Mouse (Mus musculus) layer of hippocampus, adult 8-10 months (tissue): ENCODE data around the gene Mapk8ip2. TPM values are rescaled to one million over a fixed set of nuclear protein-coding genes. Genes with fewer than 3 reads are reported as not detected.

Experiments used
- DNase-seq, 2 experiments: peaks; one replicate each; pipeline ENCODE4 v3.0.0; 2022; ENCODE audit warnings: low spot score in 2 of 2
- total RNA-seq, 4 experiments: library from RNA; stranded (reverse); gene quantifications; 2 replicates each; pipeline ENCODE4 v1.2.4; 2022

The Mapk8ip2 gene
- total RNA-seq, 4 experiments from 2014 or later = 249 to 297 (median 274) TPM

DNA sequence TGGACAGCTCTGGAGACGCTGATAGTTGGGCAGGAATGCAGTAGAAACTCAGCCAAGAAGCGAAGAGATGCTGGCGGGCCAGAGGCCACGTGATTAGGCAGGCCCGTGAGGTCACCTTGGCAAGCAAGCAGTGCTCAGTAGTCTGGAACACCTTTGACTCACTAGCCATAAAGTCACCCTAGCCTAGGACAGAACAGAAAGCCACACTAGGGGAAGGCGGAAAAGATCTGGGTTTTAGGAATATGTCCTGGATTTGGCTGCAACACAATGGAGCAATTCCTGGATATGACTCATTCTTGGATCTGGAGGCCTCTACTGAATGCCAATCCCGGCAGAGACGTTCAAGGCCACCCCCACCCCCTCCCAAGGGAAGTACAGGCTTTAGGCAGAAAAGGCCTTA is 26.9 kb downstream of the Mapk8ip2 start:
- DNase-seq = no peak

DNA sequence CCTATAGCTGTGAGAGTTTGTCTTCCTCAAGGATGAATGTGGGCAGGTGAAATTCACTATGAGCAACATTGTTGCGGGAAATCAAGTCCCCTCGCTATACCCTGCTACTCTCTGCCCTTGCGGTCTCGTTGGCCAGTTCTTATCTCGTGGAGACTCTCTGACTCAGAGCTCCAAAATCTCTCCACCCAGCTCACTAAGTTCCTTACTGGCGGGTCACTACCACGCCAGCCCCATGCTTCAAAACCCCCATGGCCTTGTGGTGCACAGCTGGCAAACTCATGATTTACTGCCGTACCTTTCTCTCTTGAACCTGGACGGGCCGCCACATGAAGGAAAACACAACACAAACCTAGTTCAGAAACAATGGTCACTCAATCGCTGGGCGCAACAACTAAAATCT is 34.5 kb downstream of the Mapk8ip2 start:
- DNase-seq = no peak

- no peak for DNase-seq
These were observed 35.0 kb downstream of the Mapk8ip2 start for GRCm38 (mm10) chr15:89488611-89489117.

- DNase-seq = no peak
These were observed 41.3 kb downstream of the Mapk8ip2 start for GRCm38 (mm10) chr15:89494970-89495369.

DNA sequence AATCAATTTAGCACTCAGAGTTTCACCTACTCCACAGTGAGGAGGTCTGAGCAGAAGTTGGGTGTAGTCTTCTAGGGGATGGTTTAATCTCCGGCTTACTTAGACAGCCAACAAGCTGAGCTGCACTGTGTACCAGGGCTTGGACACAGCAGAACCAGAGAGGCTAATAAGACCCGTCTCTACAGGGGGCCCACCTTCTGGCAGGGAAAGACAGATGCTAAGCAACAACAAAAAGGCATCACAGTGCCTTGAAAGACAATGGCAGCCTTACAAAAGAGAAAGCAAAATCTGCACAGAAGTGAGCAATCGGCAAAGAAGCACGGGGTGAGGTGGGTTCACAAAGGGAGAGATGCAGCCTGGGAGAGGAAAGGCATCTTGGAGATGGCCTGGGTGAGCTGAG is 42.4 kb downstream of the Mapk8ip2 start:
- no peak for DNase-seq

GRCm38 (mm10) chr15:89496841-89497240 is 43.1 kb downstream of the Mapk8ip2 start:
- no peak for DNase-seq

GRCm38 (mm10) chr15:89497391-89498048 is 43.8 kb downstream of the Mapk8ip2 start:
- no peak for DNase-seq

- peak in 1 of 2 experiments; percentile 79 for DNase-seq
These were observed 44.6 kb downstream of the Mapk8ip2 start for GRCm38 (mm10) chr15:89498049-89498960.

DNA sequence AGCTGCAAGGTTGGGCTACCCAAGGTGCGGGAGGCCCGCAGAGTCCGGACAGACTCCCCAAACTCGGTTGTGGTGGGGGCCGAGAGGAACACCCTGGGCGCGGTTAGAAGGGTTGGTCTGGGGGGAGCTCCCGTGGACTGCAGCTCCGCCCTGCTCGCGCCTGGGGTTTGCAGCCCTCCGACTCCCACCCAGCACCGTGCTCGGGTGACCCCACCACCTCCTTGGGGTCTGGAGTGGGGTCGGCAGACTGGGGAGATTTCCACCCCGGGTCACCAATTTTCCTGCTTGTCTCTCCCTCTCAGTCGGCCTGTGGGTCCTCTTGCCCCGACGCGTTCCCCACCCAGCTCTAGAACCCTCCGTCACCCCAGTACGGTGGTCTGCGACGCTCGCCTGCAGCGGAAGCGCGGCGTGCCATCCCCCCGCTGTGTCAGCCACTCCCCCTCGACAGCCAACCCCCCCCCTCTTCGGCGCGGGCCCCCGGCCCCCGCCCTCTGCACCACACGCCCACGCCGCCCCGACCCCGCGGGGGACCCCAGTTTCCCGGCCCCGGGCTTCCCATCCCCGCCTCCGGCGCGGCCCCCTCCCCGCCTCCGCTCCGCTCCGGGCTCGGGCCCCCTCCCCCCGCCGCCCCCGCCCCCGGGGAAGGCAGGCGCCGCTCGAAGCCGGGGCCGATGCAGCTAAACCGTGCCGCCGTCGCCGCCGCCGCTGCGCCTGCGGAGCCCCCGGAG is 45.4 kb downstream of the Mapk8ip2 start, which contains the start of gene Shank3:
Gene Shank3, plus strand, starts transcription at position 663 of the 728 bp plus-strand sequence.
- no peak for DNase-seq

DNA sequence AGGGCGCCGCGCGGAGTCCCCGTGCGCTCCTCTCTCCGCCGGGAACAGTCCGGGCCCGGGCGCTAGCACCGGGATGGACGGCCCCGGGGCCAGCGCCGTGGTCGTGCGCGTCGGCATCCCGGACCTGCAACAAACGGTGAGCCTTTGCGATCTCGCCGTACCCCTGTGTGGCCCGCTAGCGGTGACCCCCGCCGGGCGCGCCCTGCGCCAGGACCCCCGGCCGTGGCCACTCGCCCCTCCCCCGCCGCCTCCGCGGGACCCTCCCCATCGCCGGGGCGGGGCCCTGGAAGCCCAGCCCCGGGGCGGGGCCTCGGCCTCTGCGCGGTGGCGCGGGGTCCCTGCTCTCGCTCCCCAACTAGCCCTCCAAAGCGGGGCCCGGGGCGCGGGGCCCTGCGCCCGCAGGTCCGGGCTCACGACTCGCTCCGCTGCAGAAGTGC is 46.1 kb downstream of the Mapk8ip2 start:
- DNase-seq = no peak

- DNase-seq = no peak
These were observed 46.6 kb downstream of the Mapk8ip2 start for GRCm38 (mm10) chr15:89500221-89500791.

DNA sequence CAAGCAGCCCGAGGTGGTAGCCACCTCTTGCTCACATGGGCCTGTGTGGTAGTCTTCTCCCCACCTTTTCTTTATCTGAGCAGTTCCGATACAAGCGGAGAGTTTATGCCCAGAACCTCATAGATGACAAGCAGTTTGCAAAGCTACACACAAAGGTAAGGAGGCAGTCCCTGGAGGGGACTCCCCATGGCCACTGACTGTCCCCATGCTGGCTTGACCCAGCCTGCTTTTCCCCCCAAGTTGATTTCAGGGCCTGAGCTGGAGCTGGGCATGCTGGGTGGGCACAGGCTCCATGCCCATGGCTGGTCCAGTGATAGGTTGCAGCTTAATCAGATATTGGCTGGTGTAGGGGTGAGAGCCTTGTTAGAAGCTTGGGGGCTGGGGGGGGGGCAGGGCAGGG is 47.6 kb downstream of the Mapk8ip2 start:
- no peak for DNase-seq

- no peak for DNase-seq
These were observed 51.1 kb downstream of the Mapk8ip2 start for GRCm38 (mm10) chr15:89504838-89505237.

DNA sequence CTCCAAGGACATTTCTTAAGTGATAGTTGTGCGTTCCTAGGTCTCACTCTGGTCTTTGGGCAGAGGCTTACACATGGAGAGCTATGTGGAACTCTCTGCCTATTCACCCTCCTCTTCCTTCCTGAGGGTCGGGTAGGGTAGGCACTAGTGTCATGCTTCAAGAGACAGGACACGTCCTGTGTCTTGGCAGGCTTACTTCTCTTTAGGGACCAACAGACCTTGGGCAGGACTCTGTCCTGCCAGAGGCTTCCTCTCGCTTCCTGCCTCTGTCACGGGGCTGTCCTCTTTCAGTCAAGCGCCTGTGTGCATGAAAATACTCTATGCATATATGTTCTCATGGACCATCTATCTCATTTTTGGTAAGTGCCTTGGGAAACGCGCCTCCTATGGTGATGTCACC is 54.0 kb downstream of the Mapk8ip2 start:
- DNase-seq = no peak

DNA sequence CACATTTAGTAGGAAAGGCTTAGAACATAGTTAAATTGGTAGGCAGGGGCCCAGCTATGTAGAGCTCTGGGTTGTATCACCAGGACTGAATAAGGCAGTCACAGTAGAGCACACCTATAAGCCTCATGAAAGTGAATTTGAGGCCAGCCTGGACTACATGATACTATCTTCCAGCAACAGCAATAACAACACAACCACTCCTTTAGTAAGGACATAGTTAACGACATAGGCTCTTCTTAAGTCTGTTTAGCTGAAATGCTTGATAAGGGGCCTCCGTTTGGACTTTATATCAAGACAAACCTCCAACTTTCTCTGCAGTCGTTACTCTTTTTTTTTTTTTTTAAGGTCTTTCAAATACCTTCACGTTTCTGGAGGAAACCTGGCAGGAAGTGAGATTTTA is 59.0 kb downstream of the Mapk8ip2 start:
- no peak for DNase-seq

Other genes starting within 250 kb of the Mapk8ip2 start
- gene Ppp6r2, start 242.4 kb upstream of the Mapk8ip2 start, total RNA-seq = 100 to 1,000 TPM; 147 to 171 (median 157) TPM
- 100 to 1,000 TPM; 317 to 349 (median 325) TPM for gene Sbf1, start 138.6 kb upstream of the Mapk8ip2 start, total RNA-seq
- gene Adm2, start 131.2 kb upstream of the Mapk8ip2 start, total RNA-seq = not detected
- gene Miox, start 119.5 kb upstream of the Mapk8ip2 start, total RNA-seq = not detected
- 10 to 100 TPM; 17.7 to 25.3 (median 21.2) TPM for gene Lmf2, start 98.3 kb upstream of the Mapk8ip2 start, total RNA-seq
- 100 to 1,000 TPM in 2 of 4 experiments, 10 to 100 TPM in 2; 92.2 to 107 (median 97.7) TPM for gene Ncaph2, start 98.2 kb upstream of the Mapk8ip2 start, total RNA-seq
- gene Sco2, start 80.1 kb upstream of the Mapk8ip2 start, total RNA-seq = 10 to 100 TPM; 29.5 to 34.5 (median 33.1) TPM
- gene Tymp, start 76.9 kb upstream of the Mapk8ip2 start, total RNA-seq = 1 to 10 TPM in 3 of 4 experiments, under 1 TPM in 1; 0.76 to 1.6 (median 1.2) TPM
- gene Odf3b, start 74.6 kb upstream of the Mapk8ip2 start, total RNA-seq = 1 to 10 TPM; 3.2 to 6.7 (median 3.9) TPM
- gene Klhdc7b, start 69.0 kb upstream of the Mapk8ip2 start, total RNA-seq = 1 to 10 TPM in 1 of 4 experiments, under 1 TPM in 3; 0.31 to 1.7 (median 0.48) TPM
- not detected for gene Syce3, start 43.4 kb upstream of the Mapk8ip2 start, total RNA-seq
- gene Cpt1b, start 28.1 kb upstream of the Mapk8ip2 start, total RNA-seq = 1 to 10 TPM; 1.5 to 3.7 (median 2.8) TPM
- gene C730034F03Rik, start 24.3 kb upstream of the Mapk8ip2 start, total RNA-seq = 1 to 10 TPM; 2.6 to 3.4 (median 3.2) TPM
- gene Gm44502, start 24.2 kb upstream of the Mapk8ip2 start, total RNA-seq = not detected
- gene Chkb, start 24.0 kb upstream of the Mapk8ip2 start, total RNA-seq = 10 to 100 TPM; 42.9 to 50.3 (median 46.2) TPM
- 10 to 100 TPM; 30.9 to 38.1 (median 33.3) TPM for gene Arsa, start 23.5 kb downstream of the Mapk8ip2 start, total RNA-seq
- 100 to 1,000 TPM; 208 to 231 (median 223) TPM for gene Shank3, start 45.7 kb downstream of the Mapk8ip2 start, total RNA-seq
- 1 to 10 TPM in 3 of 4 experiments, under 1 TPM in 1; 0.95 to 2.1 (median 1.4) TPM for gene Acr, start 114.4 kb downstream of the Mapk8ip2 start, total RNA-seq
- 10 to 100 TPM; 27.2 to 41.2 (median 32.7) TPM for gene Rabl2, start 138.0 kb downstream of the Mapk8ip2 start, total RNA-seq